Mouse (Mus musculus) G1E (cell line): ENCODE results near the gene 1110025L11Rik. TPM values are rescaled to one million over a fixed set of nuclear protein-coding genes. Genes with fewer than 3 reads are reported as not detected.
"Not testable (repeated sequence)": the region's sequence is repeated elsewhere in the genome, so short reads cannot be mapped to it uniquely, and the experiment has no call there.

ENCODE experiments used
- ATAC-seq: 2 replicates; pipeline ENCODE4 v1.8.0; 2016; ENCODE audit warnings: mild to moderate bottlenecking; ENCODE audit not compliant: insufficient number of reproducible peaks, poor library complexity, low FRiP score, severe bottlenecking; ENCODE audit errors: extremely low read depth
- DNase-seq: peaks from one replicate; pipeline ENCODE4 v3.0.0; 2012; ENCODE audit warnings: low spot score
- H3K27me3 ChIP-seq: 2 replicates; pipeline ENCODE4 v1.6.1; 2012; ENCODE audit warnings: mild to moderate bottlenecking, low read length, inconsistent platforms; ENCODE audit not compliant: insufficient read depth
- H3K36me3 ChIP-seq: replicated peaks from 2 replicates; pipeline ENCODE3; 2012; ENCODE audit warnings: mild to moderate bottlenecking, inconsistent platforms
- H3K4me1 ChIP-seq: 2 replicates; pipeline ENCODE4 v1.6.1; 2012; ENCODE audit warnings: low read depth, low read length, inconsistent platforms, mixed read lengths; ENCODE audit not compliant: insufficient read depth
- H3K4me3 ChIP-seq: 2 replicates; pipeline ENCODE4 v1.5.1; 2012; ENCODE audit warnings: low read depth, mild to moderate bottlenecking, inconsistent platforms, low read length, moderate library complexity, mixed read lengths
- H3K9me3 ChIP-seq: replicated peaks from 2 replicates; pipeline ENCODE4 v1.6.1; 2012; ENCODE audit warnings: inconsistent platforms
- CTCF ChIP-seq: IDR thresholded peaks from 2 replicates; pipeline ENCODE4 v1.5.1; 2012; ENCODE audit warnings: low read depth, low read length, inconsistent platforms, mixed read lengths
- GATA1 ChIP-seq: IDR thresholded peaks from 2 replicates; pipeline ENCODE4 v1.6.1; 2012; ENCODE audit warnings: borderline replicate concordance, low read length, inconsistent platforms, mixed read lengths
- GATA2 ChIP-seq: IDR thresholded peaks from 2 replicates; pipeline ENCODE4 v1.6.1; 2012; ENCODE audit warnings: low read depth, low read length, inconsistent platforms, borderline replicate concordance
- POLR2AphosphoS5 ChIP-seq: IDR thresholded peaks from 2 replicates; pipeline ENCODE4 v1.6.1; 2012; ENCODE audit warnings: low read depth, low read length, inconsistent platforms; ENCODE audit not compliant: insufficient replicate concordance
- TAL1 ChIP-seq: conservative IDR thresholded peaks from 2 replicates; pipeline ENCODE4 v1.6.1; 2012; ENCODE audit warnings: low read depth, low read length, inconsistent platforms, mixed read lengths
- polyA plus RNA-seq: library from polyadenylated mRNA; stranded (reverse); fragments of >175 nt; gene quantifications from 2 replicates; pipeline ENCODE4 v1.2.3, GENCODE M21; 2012
- total RNA-seq, 2 experiments: library from RNA; stranded (forward) in 1 of 2; stranded (reverse) in 1 of 2; fragments of 200-1000 nt in 1 of 2; fragments of >200 nt in 1 of 2; fragmentation: Nextera tagmentation in 1 of 2; gene quantifications; 2 replicates each; pipeline ENCODE4 v1.2.3; 2014 to 2017

1110025L11Rik gene
- total RNA-seq (2014; fragmentation: Nextera tagmentation) (not detected in 2 replicates), total RNA-seq (2017) (not detected in 2 replicates), polyA plus RNA-seq (not detected in 2 replicates)

GRCm38 (mm10) chr16:89063902-89064301, at the start of gene 1110025L11Rik:
TSS of gene 1110025L11Rik (minus strand) at chr16:89064002.
- DNase-seq, H3K27me3 ChIP-seq, ATAC-seq, H3K36me3 ChIP-seq, H3K4me3 ChIP-seq, H3K4me1 ChIP-seq, H3K9me3 ChIP-seq: not testable (repeated sequence)

DNA sequence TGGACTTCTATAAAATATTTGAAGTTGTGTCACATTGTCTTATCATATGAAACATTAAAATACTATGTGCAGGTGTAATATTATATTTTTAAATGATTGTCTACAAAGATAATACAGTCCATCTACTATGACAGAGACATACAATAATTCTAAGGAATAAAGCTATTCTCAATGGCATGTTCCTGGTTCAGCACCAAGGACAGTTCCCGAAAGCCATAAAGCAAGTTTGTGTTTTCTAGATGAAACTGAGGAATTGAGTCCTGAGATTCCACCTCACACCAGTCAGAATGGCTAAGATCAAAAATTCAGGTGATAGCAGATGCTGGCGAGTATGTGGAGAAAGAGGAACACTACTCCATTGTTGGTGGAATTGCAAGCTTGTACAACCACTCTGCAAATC, 7.2 kb upstream of the 1110025L11Rik start:
- H3K4me1 ChIP-seq, H3K27me3 ChIP-seq, DNase-seq, ATAC-seq, H3K9me3 ChIP-seq, H3K36me3 ChIP-seq, H3K4me3 ChIP-seq: not testable (repeated sequence)

DNA sequence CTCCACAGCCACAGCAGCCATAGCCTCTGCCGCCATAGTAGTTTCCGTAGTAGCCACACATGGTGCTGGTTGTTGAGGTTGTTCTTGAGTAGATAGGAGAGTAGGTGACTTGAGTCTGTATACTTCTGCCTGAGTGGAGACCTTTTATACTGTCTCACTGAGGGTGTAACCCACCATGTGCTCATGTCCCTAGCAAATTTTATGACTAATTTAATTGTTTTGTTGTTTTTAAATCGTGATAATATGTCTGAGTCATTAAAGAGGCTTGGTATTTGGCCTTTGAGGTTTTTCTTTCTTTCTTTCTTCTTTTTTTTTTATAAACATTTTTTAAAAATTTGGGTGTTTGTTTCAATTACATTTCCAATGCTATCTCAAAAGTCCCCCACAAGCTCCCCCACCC, 16.0 kb downstream of the 1110025L11Rik start, which contains the start of gene Krtap6-5:
Gene Krtap6-5, minus strand, starts transcription at position 101 of the 400 bp plus-strand sequence.
- Histone ChIP-seq H3K27me3 (no peaks in the 10 kb centered on the region), H3K36me3 (no peaks in the 10 kb centered on the region), H3K4me1 (no peaks in the 10 kb centered on the region), H3K4me3 (no peak within 1 kb of the TSS), H3K9me3 (peaks cover 6% of the 10 kb centered on the region; the same call in 1 of the 2 replicates)
- ATAC-seq: no peak
- DNase-seq: no peak
- TF ChIP-seq POLR2AphosphoS5: no peak
- TF ChIP-seq GATA1: no peak
- no peak for TF ChIP-seq CTCF
- TF ChIP-seq TAL1: no peak
- no peak for TF ChIP-seq GATA2

DNA sequence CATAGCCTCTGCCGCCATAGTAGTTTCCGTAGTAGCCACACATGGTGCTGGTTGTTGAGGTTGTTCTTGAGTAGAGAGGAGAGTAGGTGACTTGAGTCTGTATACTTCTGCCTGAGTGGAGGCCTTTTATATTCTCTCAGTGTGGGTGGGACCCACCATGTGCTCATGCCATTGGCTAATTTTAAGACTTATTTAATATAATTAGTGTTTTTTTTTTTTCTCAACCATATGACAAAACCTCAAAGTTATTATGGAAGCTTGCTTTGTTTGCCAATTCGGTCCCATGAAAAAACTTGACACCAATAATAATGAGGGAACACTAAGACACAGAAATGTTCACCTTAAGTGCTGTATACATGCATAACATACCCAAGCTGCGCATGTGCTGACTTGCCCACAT, 22.4 kb downstream of the 1110025L11Rik start, which contains the start of gene Gm10228:
Gene Gm10228, minus strand, starts transcription at position 101 of the 400 bp plus-strand sequence.
- not testable (repeated sequence) for H3K27me3 ChIP-seq, DNase-seq, H3K4me3 ChIP-seq, H3K4me1 ChIP-seq, H3K36me3 ChIP-seq, H3K9me3 ChIP-seq, ATAC-seq

- DNase-seq, H3K4me3 ChIP-seq, H3K4me1 ChIP-seq, H3K9me3 ChIP-seq, H3K36me3 ChIP-seq, H3K27me3 ChIP-seq, ATAC-seq: not testable (repeated sequence)
Observed at GRCm38 (mm10) chr16:89031399-89031798, 32.4 kb downstream of the 1110025L11Rik start, which contains the start of gene Krtap6-1. TSS of gene Krtap6-1 (plus strand) at chr16:89031699.

DNA sequence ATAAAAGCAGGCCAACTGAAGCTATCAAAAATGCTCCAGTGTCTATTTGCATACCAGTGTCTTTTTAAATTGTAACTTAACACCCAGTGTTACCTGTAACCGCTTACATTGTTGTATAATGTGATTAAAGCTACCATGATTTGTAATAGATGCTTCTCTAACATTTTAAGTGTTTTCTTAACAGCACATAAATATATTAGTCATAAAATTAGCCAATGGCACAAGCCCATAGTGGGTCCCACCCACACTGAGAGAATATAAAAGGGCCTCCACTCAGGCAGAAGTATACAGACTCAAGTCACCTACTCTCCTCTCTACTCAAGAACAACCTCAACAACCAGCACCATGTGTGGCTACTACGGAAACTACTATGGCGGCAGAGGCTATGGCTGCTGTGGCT, 48.8 kb downstream of the 1110025L11Rik start, which contains the start of gene Gm10229:
Gene Gm10229, plus strand, starts transcription at position 301 of the 400 bp plus-strand sequence.
- H3K4me1 ChIP-seq, H3K36me3 ChIP-seq, DNase-seq, H3K9me3 ChIP-seq, H3K27me3 ChIP-seq, ATAC-seq, H3K4me3 ChIP-seq: not testable (repeated sequence)

GRCm38 (mm10) chr16:89013973-89014372, 49.8 kb downstream of the 1110025L11Rik start:
- H3K9me3 ChIP-seq: peaks cover 12% of the 10 kb centered on the region
- no peaks in the 10 kb centered on the region for H3K4me1 ChIP-seq
- no peak for DNase-seq
- H3K27me3 ChIP-seq: no peaks in the 10 kb centered on the region
- TF ChIP-seq TAL1 (no peak), GATA2 (no peak), CTCF (no peak), POLR2AphosphoS5 (no peak), GATA1 (no peak)
- H3K4me3 ChIP-seq: no peak overlapping the region
- no peak for ATAC-seq
- H3K36me3 ChIP-seq: no peaks in the 10 kb centered on the region

Other genes with a start within 250 kb of the 1110025L11Rik start
Only the 20 nearest of the 21 such genes appear.
- not detected in 2 replicates for gene Krtap14, start 237.9 kb downstream of the 1110025L11Rik start, total RNA-seq (2014; fragmentation: Nextera tagmentation)
- 0.17 TPM in 1 of 2 replicates, not detected in the other for gene Krtap14, start 237.9 kb downstream of the 1110025L11Rik start, total RNA-seq (2017)
- gene Krtap14, start 237.9 kb downstream of the 1110025L11Rik start, polyA plus RNA-seq: not detected in 2 replicates
- not detected in 2 replicates for gene Krtap19-1, start 194.6 kb downstream of the 1110025L11Rik start, total RNA-seq (2014; fragmentation: Nextera tagmentation)
- gene Krtap19-1, start 194.6 kb downstream of the 1110025L11Rik start, total RNA-seq (2017): not detected in 2 replicates
- gene Krtap19-1, start 194.6 kb downstream of the 1110025L11Rik start, polyA plus RNA-seq: not detected in 2 replicates
- not detected in 2 replicates for gene Krtap19-2, start 189.7 kb downstream of the 1110025L11Rik start, total RNA-seq (2014; fragmentation: Nextera tagmentation)
- gene Krtap19-2, start 189.7 kb downstream of the 1110025L11Rik start, total RNA-seq (2017): not detected in 2 replicates
- not detected in 2 replicates for gene Krtap19-2, start 189.7 kb downstream of the 1110025L11Rik start, polyA plus RNA-seq
- gene Krtap19-3, start 186.0 kb downstream of the 1110025L11Rik start, total RNA-seq (2014; fragmentation: Nextera tagmentation): not detected in 2 replicates
- gene Krtap19-3, start 186.0 kb downstream of the 1110025L11Rik start, total RNA-seq (2017): not detected in 2 replicates
- not detected in 2 replicates for gene Krtap19-3, start 186.0 kb downstream of the 1110025L11Rik start, polyA plus RNA-seq
- not detected in 2 replicates for gene Krtap19-4, start 178.9 kb downstream of the 1110025L11Rik start, total RNA-seq (2014; fragmentation: Nextera tagmentation)
- gene Krtap19-4, start 178.9 kb downstream of the 1110025L11Rik start, total RNA-seq (2017): not detected in 2 replicates
- not detected in 2 replicates for gene Krtap19-4, start 178.9 kb downstream of the 1110025L11Rik start, polyA plus RNA-seq
- gene Krtap19-5, start 167.5 kb downstream of the 1110025L11Rik start, total RNA-seq (2014; fragmentation: Nextera tagmentation): not detected in 2 replicates
- gene Krtap19-5, start 167.5 kb downstream of the 1110025L11Rik start, total RNA-seq (2017): not detected in 2 replicates
- gene Krtap19-5, start 167.5 kb downstream of the 1110025L11Rik start, polyA plus RNA-seq: not detected in 2 replicates
- not detected in 2 replicates for gene Krtap19-9b, start 131.7 kb downstream of the 1110025L11Rik start, total RNA-seq (2014; fragmentation: Nextera tagmentation)
- not detected in 2 replicates for gene Krtap19-9b, start 131.7 kb downstream of the 1110025L11Rik start, total RNA-seq (2017)
- not detected in 2 replicates for gene Krtap19-9b, start 131.7 kb downstream of the 1110025L11Rik start, polyA plus RNA-seq
- not detected in 2 replicates for gene Krtap16-3, start 101.1 kb downstream of the 1110025L11Rik start, total RNA-seq (2014; fragmentation: Nextera tagmentation)
- gene Krtap16-3, start 101.1 kb downstream of the 1110025L11Rik start, total RNA-seq (2017): 0.23 TPM in 1 of 2 replicates, not detected in the other
- gene Krtap16-3, start 101.1 kb downstream of the 1110025L11Rik start, polyA plus RNA-seq: not detected in 2 replicates
- not detected in 2 replicates for gene Krtap22-2, start 53.2 kb downstream of the 1110025L11Rik start, total RNA-seq (2014; fragmentation: Nextera tagmentation)
- gene Krtap22-2, start 53.2 kb downstream of the 1110025L11Rik start, total RNA-seq (2017): 1.0 TPM in 1 of 2 replicates, not detected in the other
- gene Krtap22-2, start 53.2 kb downstream of the 1110025L11Rik start, polyA plus RNA-seq: not detected in 2 replicates
- gene Gm10229, start 48.7 kb downstream of the 1110025L11Rik start, total RNA-seq (2014; fragmentation: Nextera tagmentation): not detected in 2 replicates
- gene Gm10229, start 48.7 kb downstream of the 1110025L11Rik start, total RNA-seq (2017): not detected in 2 replicates
- not detected in 2 replicates for gene Gm10229, start 48.7 kb downstream of the 1110025L11Rik start, polyA plus RNA-seq
- not detected in 2 replicates for gene Krtap6-1, start 32.3 kb downstream of the 1110025L11Rik start, total RNA-seq (2014; fragmentation: Nextera tagmentation)
- not detected in 2 replicates for gene Krtap6-1, start 32.3 kb downstream of the 1110025L11Rik start, total RNA-seq (2017)
- not detected in 2 replicates for gene Krtap6-1, start 32.3 kb downstream of the 1110025L11Rik start, polyA plus RNA-seq
- gene Gm10228, start 22.5 kb downstream of the 1110025L11Rik start, total RNA-seq (2014; fragmentation: Nextera tagmentation): not detected in 2 replicates
- gene Gm10228, start 22.5 kb downstream of the 1110025L11Rik start, total RNA-seq (2017): not detected in 2 replicates
- gene Gm10228, start 22.5 kb downstream of the 1110025L11Rik start, polyA plus RNA-seq: not detected in 2 replicates
- not detected in 2 replicates for gene Krtap6-5, start 16.1 kb downstream of the 1110025L11Rik start, total RNA-seq (2014; fragmentation: Nextera tagmentation)
- gene Krtap6-5, start 16.1 kb downstream of the 1110025L11Rik start, total RNA-seq (2017): not detected in 2 replicates
- not detected in 2 replicates for gene Krtap6-5, start 16.1 kb downstream of the 1110025L11Rik start, polyA plus RNA-seq
- gene Krtap6-3, start 20.0 kb upstream of the 1110025L11Rik start, total RNA-seq (2014; fragmentation: Nextera tagmentation): not detected in 2 replicates
- 0.44 TPM in 1 of 2 replicates, not detected in the other for gene Krtap6-3, start 20.0 kb upstream of the 1110025L11Rik start, total RNA-seq (2017)
- gene Krtap6-3, start 20.0 kb upstream of the 1110025L11Rik start, polyA plus RNA-seq: not detected in 2 replicates
- gene Gm6358, start 76.8 kb upstream of the 1110025L11Rik start, total RNA-seq (2014; fragmentation: Nextera tagmentation): not detected in 2 replicates
- not detected in 2 replicates for gene Gm6358, start 76.8 kb upstream of the 1110025L11Rik start, total RNA-seq (2017)
- gene Gm6358, start 76.8 kb upstream of the 1110025L11Rik start, polyA plus RNA-seq: not detected in 2 replicates
- gene Gm10061, start 87.1 kb upstream of the 1110025L11Rik start, total RNA-seq (2014; fragmentation: Nextera tagmentation): not detected in 2 replicates
- 0.49 TPM in 1 of 2 replicates, not detected in the other for gene Gm10061, start 87.1 kb upstream of the 1110025L11Rik start, total RNA-seq (2017)
- gene Gm10061, start 87.1 kb upstream of the 1110025L11Rik start, polyA plus RNA-seq: not detected in 2 replicates
- gene Gm9789, start 94.0 kb upstream of the 1110025L11Rik start, total RNA-seq (2014; fragmentation: Nextera tagmentation): not detected in 2 replicates
- gene Gm9789, start 94.0 kb upstream of the 1110025L11Rik start, total RNA-seq (2017): not detected in 2 replicates
- not detected in 2 replicates for gene Gm9789, start 94.0 kb upstream of the 1110025L11Rik start, polyA plus RNA-seq
- not detected in 2 replicates for gene Gm7735, start 105.5 kb upstream of the 1110025L11Rik start, total RNA-seq (2014; fragmentation: Nextera tagmentation)
- not detected in 2 replicates for gene Gm7735, start 105.5 kb upstream of the 1110025L11Rik start, total RNA-seq (2017)
- not detected in 2 replicates for gene Gm7735, start 105.5 kb upstream of the 1110025L11Rik start, polyA plus RNA-seq
- gene 1110057P08Rik, start 110.7 kb upstream of the 1110025L11Rik start, total RNA-seq (2014; fragmentation: Nextera tagmentation): not detected in 2 replicates
- gene 1110057P08Rik, start 110.7 kb upstream of the 1110025L11Rik start, total RNA-seq (2017): not detected in 2 replicates
- not detected in 2 replicates for gene 1110057P08Rik, start 110.7 kb upstream of the 1110025L11Rik start, polyA plus RNA-seq
- not detected in 2 replicates for gene Krtap20-2, start 141.9 kb upstream of the 1110025L11Rik start, total RNA-seq (2014; fragmentation: Nextera tagmentation)
- not detected in 2 replicates for gene Krtap20-2, start 141.9 kb upstream of the 1110025L11Rik start, total RNA-seq (2017)
- gene Krtap20-2, start 141.9 kb upstream of the 1110025L11Rik start, polyA plus RNA-seq: not detected in 2 replicates